Mouse (Mus musculus): ENCODE measurements around the gene 4930555G01Rik. TPM values are rescaled to one million over a fixed set of nuclear protein-coding genes. Genes with fewer than 3 reads are reported as not detected.
"Not testable (repeated sequence)": the region's sequence is repeated elsewhere in the genome, so short reads cannot be mapped to it uniquely, and the experiment has no call there.

Gene 4930555G01Rik
- polyA plus RNA-seq (2015; fragmentation: Nextera tagmentation; extraction: Ambion mirVana): not detected in 2 replicates

GRCm38 (mm10) chr14:5050329-5050728 is at the start of gene 4930555G01Rik:
4930555G01Rik (plus strand) TSS chr14:5050629.
- not testable (repeated sequence) for H3K4me2 ChIP-seq (ENCODE audit: low read length); H3K9ac ChIP-seq (replicated peaks; ENCODE audit: low read depth, low read length); H3K4me1 ChIP-seq (replicated peaks; ENCODE audit: control insufficient read depth, insufficient read depth, low read length); H3K27ac ChIP-seq (ENCODE audit: low read length); H3K36me3 ChIP-seq (ENCODE audit: control insufficient read depth, insufficient read depth); H3K9me3 ChIP-seq (ENCODE audit: control insufficient read depth, low read length); H3K27me3 ChIP-seq (replicated peaks; ENCODE audit: control insufficient read depth, insufficient read depth, low read length); ATAC-seq; H3K4me3 ChIP-seq (replicated peaks; ENCODE audit: low read length)
- no CpG with 5 or more reads among the region's 3 CpGs for WGBS

DNA sequence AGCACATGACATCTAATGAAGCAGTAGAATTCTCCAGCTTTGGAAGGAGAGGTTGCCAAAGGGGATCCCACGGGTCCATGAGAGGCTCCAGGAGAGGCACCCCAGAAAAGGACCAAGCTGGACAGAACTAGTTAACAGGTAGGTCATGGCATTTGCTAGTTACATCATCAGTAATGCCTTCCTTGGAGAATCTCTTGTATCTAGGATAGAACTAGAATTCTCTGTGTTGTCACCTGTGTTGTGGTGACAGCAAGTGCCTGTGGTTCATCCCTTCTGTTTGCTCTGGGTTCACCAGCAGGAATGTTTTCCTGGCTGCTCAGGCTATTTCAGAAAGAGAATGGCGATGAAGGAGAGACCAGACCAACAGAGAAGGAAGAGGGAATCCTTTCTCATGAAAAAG is 34.8 kb upstream of the 4930555G01Rik start, which contains the start of gene Gm3298:
Gm3298 (plus strand) TSS at position 301 of the 400 bp plus-strand sequence.
- not testable (repeated sequence) for H3K27me3 ChIP-seq (replicated peaks; ENCODE audit: control insufficient read depth, insufficient read depth, low read length); H3K9me3 ChIP-seq (ENCODE audit: control insufficient read depth, low read length); H3K36me3 ChIP-seq (ENCODE audit: control insufficient read depth, insufficient read depth); H3K27ac ChIP-seq (ENCODE audit: low read length); ATAC-seq; H3K4me2 ChIP-seq (ENCODE audit: low read length); H3K4me1 ChIP-seq (replicated peaks; ENCODE audit: control insufficient read depth, insufficient read depth, low read length); H3K9ac ChIP-seq (replicated peaks; ENCODE audit: low read depth, low read length); H3K4me3 ChIP-seq (replicated peaks; ENCODE audit: low read length)
- WGBS: 57% methylated on average over 1 of the region's 2 CpGs

GRCm38 (mm10) chr14:5070611-5071490 is 20.4 kb downstream of the 4930555G01Rik start, which contains the start of gene Gm8281:
Gm8281 (plus strand) TSS chr14:5071040.
- Histone ChIP-seq H3K9ac (replicated peaks; ENCODE audit: low read depth, low read length) (peak within 1 kb of the TSS; percentile 66), H3K4me2 (ENCODE audit: low read length) (peak within 1 kb of the TSS; percentile 49), H3K4me3 (replicated peaks; ENCODE audit: low read length) (peak within 1 kb of the TSS; percentile 45)
- not testable (repeated sequence) for H3K27ac ChIP-seq (ENCODE audit: low read length); ATAC-seq; H3K4me1 ChIP-seq (replicated peaks; ENCODE audit: control insufficient read depth, insufficient read depth, low read length); H3K27me3 ChIP-seq (replicated peaks; ENCODE audit: control insufficient read depth, insufficient read depth, low read length); H3K36me3 ChIP-seq (ENCODE audit: control insufficient read depth, insufficient read depth); H3K9me3 ChIP-seq (ENCODE audit: control insufficient read depth, low read length)
- 6% methylated on average over 32 of the region's 63 CpGs for WGBS

Other genes with a start within 250 kb of the 4930555G01Rik start
- gene Gm3269, start 212.5 kb upstream of the 4930555G01Rik start, polyA plus RNA-seq (2015; fragmentation: Nextera tagmentation; extraction: Ambion mirVana): not detected in 2 replicates
- 2.2 and 4.9 TPM in 2 replicates for gene Gm3264, start 195.1 kb upstream of the 4930555G01Rik start, polyA plus RNA-seq (2015; fragmentation: Nextera tagmentation; extraction: Ambion mirVana)
- gene Gm3278, start 158.2 kb upstream of the 4930555G01Rik start, polyA plus RNA-seq (2015; fragmentation: Nextera tagmentation; extraction: Ambion mirVana): not detected in 2 replicates
- gene Gm8297, start 66.7 kb upstream of the 4930555G01Rik start, polyA plus RNA-seq (2015; fragmentation: Nextera tagmentation; extraction: Ambion mirVana): not detected in 2 replicates
- gene Gm3298, start 34.7 kb upstream of the 4930555G01Rik start, polyA plus RNA-seq (2015; fragmentation: Nextera tagmentation; extraction: Ambion mirVana): not detected in 2 replicates
- gene Gm8281, start 20.4 kb downstream of the 4930555G01Rik start, polyA plus RNA-seq (2015; fragmentation: Nextera tagmentation; extraction: Ambion mirVana): 8.5 and 9.2 TPM in 2 replicates
- gene Gm8279, start 80.9 kb downstream of the 4930555G01Rik start, polyA plus RNA-seq (2015; fragmentation: Nextera tagmentation; extraction: Ambion mirVana): not detected in 2 replicates
- gene Gm3317, start 113.9 kb downstream of the 4930555G01Rik start, polyA plus RNA-seq (2015; fragmentation: Nextera tagmentation; extraction: Ambion mirVana): not detected in 2 replicates
- not detected in 2 replicates for gene Gm8271, start 135.2 kb downstream of the 4930555G01Rik start, polyA plus RNA-seq (2015; fragmentation: Nextera tagmentation; extraction: Ambion mirVana)
- not detected in 2 replicates for gene Gm3526, start 210.0 kb downstream of the 4930555G01Rik start, polyA plus RNA-seq (2015; fragmentation: Nextera tagmentation; extraction: Ambion mirVana)

Measured in forebrain, embryonic 16.5 days (tissue).